Mouse (Mus musculus): ENCODE measurements around the gene Mdm4. TPM values are rescaled to one million over a fixed set of nuclear protein-coding genes. Genes with fewer than 3 reads are reported as not detected.

Mdm4 gene
- polyA plus RNA-seq, 1 experiment = 122 TPM

DNA sequence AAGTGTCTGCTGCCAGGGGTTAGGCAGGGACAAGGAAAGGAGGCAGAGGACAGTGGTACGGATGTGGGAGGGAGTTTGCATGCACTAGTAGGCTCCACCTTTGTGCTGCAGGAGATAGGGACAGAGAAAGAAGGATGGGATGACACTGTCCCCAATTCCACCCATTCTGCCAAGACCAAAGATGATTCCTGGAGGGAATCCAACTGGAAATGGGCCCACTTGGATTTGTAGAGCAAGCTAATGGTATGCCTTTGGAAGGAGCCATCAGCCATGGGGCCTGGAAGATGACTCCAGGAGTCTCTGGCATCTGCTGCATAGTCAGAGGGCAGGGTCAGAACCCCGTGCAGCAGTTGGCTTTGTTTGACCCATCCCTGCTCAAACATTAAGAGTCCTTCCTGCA lies 97.9 kb downstream of the Mdm4 start:
- TF ChIP-seq POLR2A (IDR thresholded peaks at IDR 0.05; ENCODE audit: low read depth, low read length) (no peak), CTCF (IDR thresholded peaks at IDR 0.05; ENCODE audit: borderline replicate concordance, insufficient read depth, low read length) (no peak)
- Histone ChIP-seq H3K4me1 (ENCODE audit: control insufficient read depth, insufficient read depth, low read length) (no peaks in the 10 kb centered on the region), H3K4me3 (ENCODE audit: insufficient read depth, low read length) (no peak overlapping the region), H3K27ac (ENCODE audit: insufficient read depth, low read length) (no peak overlapping the region)

GRCm38 (mm10) chr1:132930291-132930690 lies 100.1 kb downstream of the Mdm4 start:
- Histone ChIP-seq H3K4me1 (ENCODE audit: control insufficient read depth, insufficient read depth, low read length) (no peaks in the 10 kb centered on the region), H3K27ac (ENCODE audit: insufficient read depth, low read length) (no peak overlapping the region), H3K4me3 (ENCODE audit: insufficient read depth, low read length) (no peak overlapping the region)
- TF ChIP-seq CTCF (IDR thresholded peaks at IDR 0.05; ENCODE audit: borderline replicate concordance, insufficient read depth, low read length) = no peak
- TF ChIP-seq POLR2A (IDR thresholded peaks at IDR 0.05; ENCODE audit: low read depth, low read length) = no peak

DNA sequence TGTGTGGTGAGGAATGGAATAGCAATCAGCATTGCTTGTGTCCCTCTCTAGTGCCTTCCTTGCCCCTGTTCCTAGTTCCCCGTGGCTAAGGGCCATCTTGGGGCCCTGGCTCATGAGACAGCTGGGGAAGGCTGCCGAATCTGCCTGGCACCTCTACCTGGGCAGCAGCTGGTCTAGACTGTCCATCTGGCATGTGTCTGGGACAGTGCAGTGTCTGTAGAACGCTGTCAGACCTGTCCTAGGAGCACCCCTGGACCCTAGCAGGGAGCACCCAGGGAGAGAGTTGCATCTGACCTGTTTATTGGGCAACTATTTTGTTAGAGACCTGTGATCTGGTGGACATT lies 101.5 kb downstream of the Mdm4 start:
- TF ChIP-seq CTCF (IDR thresholded peaks at IDR 0.05; ENCODE audit: borderline replicate concordance, insufficient read depth, low read length) (no peak), POLR2A (IDR thresholded peaks at IDR 0.05; ENCODE audit: low read depth, low read length) (no peak)

GRCm38 (mm10) chr1:132928032-132928906 lies 102.1 kb downstream of the Mdm4 start:
- no peak overlapping the region for H3K4me3 ChIP-seq (ENCODE audit: insufficient read depth, low read length)
- no peaks in the 10 kb centered on the region for H3K4me1 ChIP-seq (ENCODE audit: control insufficient read depth, insufficient read depth, low read length)
- no peak overlapping the region for H3K27ac ChIP-seq (ENCODE audit: insufficient read depth, low read length)
- TF ChIP-seq POLR2A (IDR thresholded peaks at IDR 0.05; ENCODE audit: low read depth, low read length) (no peak), CTCF (IDR thresholded peaks at IDR 0.05; ENCODE audit: borderline replicate concordance, insufficient read depth, low read length) (no peak)

More for the DNA sequence above, 101.5 kb downstream of the Mdm4 start:
- Histone ChIP-seq H3K27ac (ENCODE audit: insufficient read depth, low read length) (no peak overlapping the region), H3K4me3 (ENCODE audit: insufficient read depth, low read length) (no peak overlapping the region), H3K4me1 (ENCODE audit: control insufficient read depth, insufficient read depth, low read length) (no peaks in the 10 kb centered on the region)

DNA sequence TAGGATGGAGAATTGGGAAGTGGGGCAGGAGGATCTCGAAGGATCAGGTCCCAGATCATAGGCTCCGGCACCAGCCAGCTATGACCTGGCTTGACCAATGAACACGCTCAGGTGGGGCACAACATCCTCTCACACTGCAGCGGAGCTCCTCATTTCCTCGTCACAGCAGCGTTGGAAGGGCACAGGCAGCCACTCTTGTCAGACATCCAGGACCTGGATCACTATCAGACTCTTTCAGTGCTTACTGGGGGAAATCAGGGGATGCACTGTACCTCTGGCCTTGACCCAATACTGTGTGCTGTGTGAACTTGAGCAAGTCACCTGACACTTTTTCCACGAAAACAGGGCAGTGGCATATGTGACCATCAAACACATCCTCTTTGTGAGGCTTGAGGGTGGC lies 105.1 kb downstream of the Mdm4 start:
- H3K4me3 ChIP-seq (ENCODE audit: insufficient read depth, low read length) = no peak overlapping the region
- H3K27ac ChIP-seq (ENCODE audit: insufficient read depth, low read length) = no peak overlapping the region
- no peak for TF ChIP-seq POLR2A (IDR thresholded peaks at IDR 0.05; ENCODE audit: low read depth, low read length)
- TF ChIP-seq CTCF (IDR thresholded peaks at IDR 0.05; ENCODE audit: borderline replicate concordance, insufficient read depth, low read length) = no peak
- H3K4me1 ChIP-seq (ENCODE audit: control insufficient read depth, insufficient read depth, low read length) = no peaks in the 10 kb centered on the region

GRCm38 (mm10) chr1:132922257-132922656 lies 108.1 kb downstream of the Mdm4 start:
- no peaks in the 10 kb centered on the region for H3K4me1 ChIP-seq (ENCODE audit: control insufficient read depth, insufficient read depth, low read length)
- no peak overlapping the region for H3K27ac ChIP-seq (ENCODE audit: insufficient read depth, low read length)
- TF ChIP-seq CTCF (IDR thresholded peaks at IDR 0.05; ENCODE audit: borderline replicate concordance, insufficient read depth, low read length) (no peak), POLR2A (IDR thresholded peaks at IDR 0.05; ENCODE audit: low read depth, low read length) (no peak)
- H3K4me3 ChIP-seq (ENCODE audit: insufficient read depth, low read length) = no peak overlapping the region

- TF ChIP-seq POLR2A (IDR thresholded peaks at IDR 0.05; ENCODE audit: low read depth, low read length) = no peak
- TF ChIP-seq CTCF (IDR thresholded peaks at IDR 0.05; ENCODE audit: borderline replicate concordance, insufficient read depth, low read length) = no peak
- no peak overlapping the region for H3K4me3 ChIP-seq (ENCODE audit: insufficient read depth, low read length)
- no peaks in the 10 kb centered on the region for H3K4me1 ChIP-seq (ENCODE audit: control insufficient read depth, insufficient read depth, low read length)
- no peak overlapping the region for H3K27ac ChIP-seq (ENCODE audit: insufficient read depth, low read length)
Measured at GRCm38 (mm10) chr1:132921071-132921470, 109.3 kb downstream of the Mdm4 start.

DNA sequence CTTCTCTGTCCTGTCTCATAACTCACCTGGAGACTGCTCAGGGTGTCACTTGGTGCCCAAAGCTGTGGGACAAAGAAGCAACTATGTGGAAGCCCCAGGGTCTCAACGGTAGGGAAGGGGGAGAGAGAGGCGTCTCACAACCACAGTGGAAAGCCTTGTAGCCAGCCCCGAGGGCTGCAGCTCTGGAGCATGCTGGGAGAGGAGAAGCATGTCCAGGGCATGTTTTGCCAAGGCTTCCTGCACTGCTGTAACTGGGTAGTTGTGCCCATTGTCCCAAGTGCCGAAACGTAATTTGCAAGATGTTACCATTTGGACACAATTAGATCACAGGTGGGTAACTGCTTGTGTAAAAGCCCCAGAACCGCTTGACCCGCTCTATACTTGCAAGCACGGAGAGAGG lies 111.1 kb downstream of the Mdm4 start:
- H3K27ac ChIP-seq (ENCODE audit: insufficient read depth, low read length) = no peak overlapping the region
- TF ChIP-seq POLR2A (IDR thresholded peaks at IDR 0.05; ENCODE audit: low read depth, low read length) = no peak
- TF ChIP-seq CTCF (IDR thresholded peaks at IDR 0.05; ENCODE audit: borderline replicate concordance, insufficient read depth, low read length) = no peak
- H3K4me3 ChIP-seq (ENCODE audit: insufficient read depth, low read length) = no peak overlapping the region
- no peaks in the 10 kb centered on the region for H3K4me1 ChIP-seq (ENCODE audit: control insufficient read depth, insufficient read depth, low read length)

DNA sequence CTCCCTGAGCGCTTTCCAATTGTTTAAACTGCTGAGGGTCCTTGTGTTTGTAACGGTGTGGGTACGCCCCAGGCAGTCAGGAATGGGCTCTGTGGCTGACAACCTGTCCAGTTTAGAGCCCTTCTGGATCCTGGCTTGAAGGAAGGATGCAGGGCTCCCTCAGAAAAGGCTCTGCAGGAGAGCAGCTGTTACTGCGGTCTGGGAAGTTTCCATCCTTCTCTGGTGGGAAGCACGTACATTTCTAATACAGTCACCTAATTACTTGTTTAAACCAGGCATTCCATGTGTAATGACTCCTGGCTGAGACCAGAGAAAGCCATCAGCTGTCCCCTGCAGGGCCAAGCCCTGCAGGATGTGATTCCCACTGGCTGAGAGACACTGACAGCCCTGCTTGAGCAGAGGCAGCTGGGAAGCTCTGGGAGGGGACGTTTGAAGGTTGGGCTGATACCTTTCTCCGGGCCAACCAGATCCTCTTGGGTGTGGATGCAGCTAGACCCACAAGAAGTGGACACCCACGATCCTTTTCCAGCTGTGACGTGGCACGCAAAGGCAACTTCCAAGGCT lies 112.2 kb downstream of the Mdm4 start:
- no peak for TF ChIP-seq POLR2A (IDR thresholded peaks at IDR 0.05; ENCODE audit: low read depth, low read length)
- Histone ChIP-seq H3K4me3 (ENCODE audit: insufficient read depth, low read length) (no peak overlapping the region), H3K27ac (ENCODE audit: insufficient read depth, low read length) (no peak overlapping the region), H3K4me1 (ENCODE audit: control insufficient read depth, insufficient read depth, low read length) (no peaks in the 10 kb centered on the region)

GRCm38 (mm10) chr1:132917554-132917953 lies 112.8 kb downstream of the Mdm4 start:
- TF ChIP-seq POLR2A (IDR thresholded peaks at IDR 0.05; ENCODE audit: low read depth, low read length) = no peak
- no peak for TF ChIP-seq CTCF (IDR thresholded peaks at IDR 0.05; ENCODE audit: borderline replicate concordance, insufficient read depth, low read length)
- no peak overlapping the region for H3K4me3 ChIP-seq (ENCODE audit: insufficient read depth, low read length)
- H3K4me1 ChIP-seq (ENCODE audit: control insufficient read depth, insufficient read depth, low read length) = no peaks in the 10 kb centered on the region
- no peak overlapping the region for H3K27ac ChIP-seq (ENCODE audit: insufficient read depth, low read length)

Data from embryonic fibroblast, embryonic 13.5 days (primary cell).